Mouse (Mus musculus) adrenal gland, adult (tissue): ENCODE measurements around the gene Rpl12.
A peak's percentile ranks its signal among the peaks of the same experiment; 100 is the strongest.

Experiments used
- DNase-seq, 2 experiments: peaks; one replicate each; pipeline ENCODE4 v3.0.0; 2022 to 2023; ENCODE audit warnings: low spot score in 1 of 2; ENCODE audit not compliant: inconsistent age in 2 of 2

Gene Rpl12

DNA sequence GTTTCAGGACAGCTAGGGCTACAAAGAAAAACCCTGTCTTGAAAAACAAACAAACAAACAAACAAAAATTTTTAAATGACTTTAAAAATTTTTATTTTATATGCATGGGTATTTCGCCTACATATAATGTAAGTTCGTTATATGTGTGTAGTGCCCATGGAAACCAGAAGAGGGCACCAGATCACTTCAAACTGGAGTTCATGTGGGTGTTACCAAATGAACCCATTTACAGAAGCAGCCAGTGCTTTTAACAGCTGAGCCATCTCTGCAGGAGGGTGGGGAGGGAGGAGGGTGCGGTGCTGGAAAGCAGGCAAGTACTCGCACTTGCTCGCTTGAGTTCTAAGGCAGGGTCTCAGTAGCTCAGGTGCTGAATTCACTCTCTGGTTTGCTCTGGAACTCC, 21.9 kb upstream of the Rpl12 start:
- peak in 1 of 2 experiments; percentile 70 for DNase-seq

DNA sequence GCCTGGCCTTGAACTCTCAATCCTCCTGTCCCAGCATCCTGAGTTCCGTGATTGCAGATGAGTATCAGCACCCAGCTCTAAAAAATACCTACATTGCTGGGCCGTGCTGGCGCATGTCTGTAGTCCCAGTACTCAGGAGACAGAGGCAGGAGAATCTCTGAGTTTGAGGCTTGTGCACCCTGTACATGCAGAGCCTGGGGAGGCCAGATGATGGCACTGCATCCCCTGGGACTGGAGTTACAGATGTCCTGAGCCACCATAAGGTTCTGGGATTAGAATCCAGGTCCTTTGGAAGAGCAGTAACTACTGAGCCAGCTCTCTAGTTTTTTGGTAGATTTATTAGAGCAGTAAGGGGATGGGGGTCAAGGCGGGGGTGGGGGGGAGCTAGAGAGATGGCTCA, 20.9 kb upstream of the Rpl12 start:
- DNase-seq: no peak

GRCm38 (mm10) chr2:32947454-32947853, 13.9 kb upstream of the Rpl12 start:
- DNase-seq: no peak

DNA sequence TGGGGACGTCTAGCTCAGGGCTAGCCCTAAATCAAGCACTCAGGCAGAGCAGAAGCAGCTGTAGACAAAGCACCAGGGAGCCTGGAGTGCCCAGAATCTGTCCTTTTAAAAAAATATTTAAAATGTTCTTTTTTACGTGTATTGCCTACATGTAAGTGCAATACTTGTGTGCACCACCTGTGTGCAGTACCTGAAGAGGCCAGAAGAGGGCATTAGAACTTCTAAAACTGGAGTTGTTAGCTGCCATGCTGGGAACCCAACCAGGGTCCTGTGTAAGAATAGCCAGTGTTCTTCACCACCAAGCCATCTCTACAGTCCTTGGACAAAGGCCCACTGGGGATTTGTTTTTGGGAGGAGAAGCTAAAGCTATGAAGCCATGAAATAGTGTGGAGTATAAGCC, 6.8 kb upstream of the Rpl12 start:
- no peak for DNase-seq

GRCm38 (mm10) chr2:32957344-32957743, 4.0 kb upstream of the Rpl12 start:
- DNase-seq: no peak

DNA sequence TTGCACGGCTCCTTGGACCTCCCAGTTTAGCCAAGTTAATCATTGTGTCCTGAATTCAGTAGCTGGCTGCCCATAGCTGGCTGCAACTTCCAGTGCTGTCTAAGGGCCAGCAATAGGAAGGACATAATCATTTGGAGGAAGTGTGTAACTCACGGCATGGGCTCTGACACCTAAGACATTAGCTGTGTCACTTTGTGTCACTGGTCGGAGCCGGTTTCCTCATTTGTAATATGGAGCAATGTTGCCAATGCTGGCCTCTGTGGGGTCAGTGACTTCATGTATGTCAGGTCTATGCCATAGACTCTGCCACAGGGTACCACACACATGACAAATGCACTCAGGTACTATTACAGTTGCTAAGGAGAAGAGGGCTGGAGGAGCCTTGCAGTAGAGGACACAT, 1.1 kb upstream of the Rpl12 start:
- no peak for DNase-seq

- DNase-seq: peak in 1 of 2 experiments; percentile 64
Observed at GRCm38 (mm10) chr2:32962062-32962874, 909 bp downstream of the Rpl12 start.

DNA sequence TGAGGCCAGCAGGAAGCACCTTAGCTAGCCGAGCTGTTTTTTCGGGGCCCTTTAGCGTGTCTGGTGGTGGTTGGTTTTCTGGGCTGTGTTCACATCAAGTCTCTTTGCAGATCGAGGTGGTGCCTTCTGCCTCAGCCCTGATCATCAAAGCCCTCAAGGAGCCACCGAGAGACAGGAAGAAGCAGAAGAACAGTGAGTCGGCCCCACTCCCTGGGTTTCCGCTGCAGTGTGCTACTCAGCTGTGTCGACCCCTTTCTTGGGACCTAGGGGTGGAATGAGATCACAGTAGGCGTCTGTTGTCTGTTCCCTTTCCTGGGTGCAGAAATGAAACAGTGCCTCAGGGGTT, 1.5 kb downstream of the Rpl12 start:
- no peak for DNase-seq

- DNase-seq: no peak
Observed at GRCm38 (mm10) chr2:32963544-32963943, 2.2 kb downstream of the Rpl12 start.

GRCm38 (mm10) chr2:32963981-32964380, 2.6 kb downstream of the Rpl12 start:
- DNase-seq: no peak

DNA sequence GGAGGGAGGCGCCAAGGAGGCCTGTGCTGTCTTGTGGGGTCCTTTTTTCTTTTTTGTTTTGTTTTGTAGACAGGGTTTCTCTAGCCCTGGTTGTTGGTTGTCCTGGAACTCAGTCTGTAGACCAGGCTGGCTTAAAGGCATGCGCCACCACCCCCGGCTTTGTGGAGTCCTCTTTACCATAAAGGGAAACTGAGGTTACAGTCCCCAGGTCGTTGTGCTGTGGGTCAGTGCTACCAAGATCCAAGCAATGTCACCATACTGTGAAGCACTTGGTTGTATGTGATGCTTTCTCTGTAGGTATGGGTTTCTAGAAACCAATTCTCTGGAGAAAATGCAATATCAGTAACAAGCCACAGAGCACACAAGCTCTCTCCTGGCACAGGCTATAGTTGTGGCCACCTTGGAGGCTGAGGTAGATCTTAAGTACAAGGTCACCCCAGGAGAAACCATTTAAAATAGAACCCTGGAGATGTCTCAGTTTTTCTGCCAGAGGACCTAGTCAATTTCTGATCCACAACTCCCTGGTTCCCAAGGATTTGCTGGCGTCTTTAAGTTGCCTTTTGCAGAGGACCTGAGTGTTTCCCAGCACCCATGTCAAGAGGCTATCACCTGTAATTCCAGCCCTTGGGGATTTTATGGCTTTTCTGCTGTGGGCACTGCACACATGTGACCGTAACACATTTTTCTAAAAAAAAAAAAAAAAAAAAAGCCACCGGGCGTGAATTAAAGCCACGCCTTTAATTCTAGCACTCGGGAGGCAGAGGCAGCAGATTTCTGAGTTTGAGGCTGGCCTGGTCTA, 3.5 kb downstream of the Rpl12 start:
- DNase-seq: no peak

GRCm38 (mm10) chr2:32965511-32966183, 4.3 kb downstream of the Rpl12 start:
- no peak for DNase-seq

GRCm38 (mm10) chr2:32966184-32966688, 4.9 kb downstream of the Rpl12 start:
- no peak for DNase-seq

DNA sequence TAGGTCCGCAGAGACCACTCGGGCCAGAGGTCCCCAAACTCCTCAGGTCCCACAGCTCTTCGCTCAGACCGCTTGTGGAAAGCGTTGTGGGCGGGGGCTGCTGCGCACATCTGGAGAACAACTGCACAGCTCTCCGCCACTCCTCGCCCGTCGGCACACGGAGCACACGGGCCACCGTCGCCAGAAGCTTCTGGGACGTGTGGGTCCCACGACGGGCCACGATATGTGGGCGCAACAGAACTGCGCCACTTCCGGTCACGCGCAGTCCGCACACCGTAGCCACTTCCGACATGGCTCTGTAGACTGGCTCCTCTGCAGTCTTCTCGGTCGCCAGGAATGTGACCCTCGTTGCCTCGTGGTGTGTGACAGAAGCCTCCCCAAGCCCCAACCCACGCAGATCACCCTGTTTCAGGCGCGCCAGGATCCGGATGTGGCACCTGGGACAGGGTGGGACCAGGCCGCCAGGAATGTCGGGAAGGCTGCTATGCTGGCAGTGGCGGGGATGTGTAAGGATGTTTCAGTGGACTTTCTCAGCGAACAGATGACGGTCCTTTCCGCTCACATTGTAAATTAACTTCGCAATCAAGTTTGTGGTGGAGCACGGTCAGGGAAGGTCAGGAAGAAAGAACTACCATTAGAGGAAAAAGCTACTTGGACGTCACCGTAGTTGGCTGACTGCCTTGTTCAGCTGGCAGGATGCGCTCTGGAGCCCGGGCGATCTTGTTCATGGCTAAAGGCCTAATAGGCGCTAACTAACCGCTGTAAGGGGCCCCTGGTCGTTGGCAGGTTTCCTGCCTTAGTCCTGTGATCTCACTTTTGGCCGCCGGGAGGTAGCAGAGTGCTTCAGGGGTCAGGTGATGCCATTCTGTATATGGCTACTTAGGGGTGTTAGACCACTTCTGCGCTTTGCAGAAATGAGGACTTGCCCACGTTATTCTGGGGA, 5.6 kb downstream of the Rpl12 start:
- peak; percentile 92 to 97 for DNase-seq

DNA sequence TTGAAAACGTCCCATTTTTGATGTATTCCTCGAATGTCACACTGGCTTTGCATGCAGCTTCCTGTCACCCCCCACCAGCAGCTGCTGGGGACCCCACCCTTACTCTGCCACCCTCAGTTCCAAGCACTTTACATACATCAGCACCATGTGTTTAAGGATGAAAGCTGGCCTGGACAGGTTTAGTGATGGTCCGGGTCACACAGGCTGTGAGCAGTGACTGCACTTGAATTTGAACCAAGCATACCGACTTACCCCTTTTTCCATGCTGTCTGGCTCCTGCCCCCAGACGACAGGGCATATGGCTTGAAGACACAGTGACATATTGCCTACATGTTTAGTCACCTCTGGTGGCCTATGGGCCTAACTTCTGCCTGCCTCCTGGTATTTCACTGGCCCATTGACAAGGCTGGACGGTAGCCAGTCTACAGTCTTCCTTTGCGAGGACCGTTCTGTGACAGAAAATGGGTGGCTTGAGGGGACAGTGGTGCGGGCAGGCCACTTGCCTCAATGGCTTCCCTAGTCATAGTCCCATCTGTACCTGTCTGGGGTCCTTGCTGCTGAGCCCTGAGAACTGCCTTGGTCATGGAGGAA, 6.8 kb downstream of the Rpl12 start:
- no peak for DNase-seq

DNA sequence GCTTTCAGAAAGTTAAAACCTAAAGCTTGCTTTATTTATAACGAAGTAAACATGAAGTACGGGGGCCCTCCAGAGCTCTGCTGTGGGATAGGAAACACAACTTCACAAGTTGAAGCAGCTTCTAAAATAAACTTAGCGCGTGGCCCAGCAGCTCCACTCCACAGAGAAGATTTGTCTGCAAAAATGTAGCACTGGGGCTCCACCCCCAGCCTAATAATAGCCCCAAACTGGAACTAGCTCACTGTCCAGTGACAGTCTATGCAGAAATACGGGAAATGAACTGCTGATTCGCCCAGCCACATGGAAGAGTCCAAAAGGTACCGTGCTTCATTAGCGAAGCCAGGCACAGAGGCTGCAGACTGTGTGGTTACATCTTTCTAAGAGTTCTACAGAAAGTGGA, 8.0 kb downstream of the Rpl12 start:
- no peak for DNase-seq

- DNase-seq: no peak
Observed at GRCm38 (mm10) chr2:32971235-32971634, 9.9 kb downstream of the Rpl12 start.

GRCm38 (mm10) chr2:32974216-32974615, 12.9 kb downstream of the Rpl12 start:
- DNase-seq: no peak

- DNase-seq: no peak
Observed at GRCm38 (mm10) chr2:32977114-32977513, 15.8 kb downstream of the Rpl12 start.

DNA sequence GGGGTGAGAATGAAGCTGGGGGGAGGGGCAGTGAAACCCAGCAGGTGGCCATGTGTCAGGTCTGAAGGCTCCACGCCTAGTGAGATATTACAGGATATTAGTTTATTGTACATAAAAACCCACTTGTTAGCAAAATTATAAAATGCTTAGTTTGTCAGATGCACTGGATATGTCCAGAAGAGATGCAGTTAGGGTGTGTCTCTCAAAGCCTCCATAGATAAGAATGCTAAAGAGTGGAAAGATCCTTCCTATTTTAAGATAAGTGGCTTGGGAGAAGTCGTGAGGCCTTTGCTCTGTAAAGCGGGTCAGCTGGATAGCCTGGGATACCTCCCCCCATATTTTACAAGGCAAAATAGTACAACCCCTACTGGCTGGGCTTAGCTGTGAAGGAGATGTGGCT, 17.3 kb downstream of the Rpl12 start:
- DNase-seq: no peak
